Mouse (Mus musculus): ENCODE data around the gene Kpnb1. TPM values are rescaled to one million over a fixed set of nuclear protein-coding genes. Genes with fewer than 3 reads are reported as not detected.

Kpnb1 gene
- total and polyA plus RNA-seq, 2 experiments from 2014 or later, result 26.1 to 97.9 TPM

GRCm38 (mm10) chr11:97150411-97151330, 37.0 kb downstream of the Kpnb1 start:
- Histone ChIP-seq H3K9ac (replicated peaks; ENCODE audit: low read length) (peak overlapping the region; percentile 84), H3K9me3 (ENCODE audit: low read length) (no peaks in the 10 kb centered on the region), H3K36me3 (ENCODE audit: insufficient read depth, low read length) (0 out of 2 replicates have a peak, but pooled peaks cover 16% of the 10 kb centered on the region), H3K4me2 (ENCODE audit: low read depth, low read length) (peak overlapping the region; percentile 76), H3K27ac (peak overlapping the region; percentile 93), H3K4me3 (ENCODE audit: low read length) (peak overlapping the region; percentile 73), H3K27me3 (ENCODE audit: insufficient read depth, low read length) (no peaks in the 10 kb centered on the region), H3K4me1 (ENCODE audit: insufficient read depth, low read length) (peaks cover 21% of the 10 kb centered on the region)
- DNase-seq (ENCODE audit: low spot score), result peak; percentile 90
- ATAC-seq, result peak; percentile 85
- no peak for TF ChIP-seq CTCF (IDR thresholded peaks at IDR 0.05; ENCODE audit: low read depth)
- under 1% methylated on average over 72 of the region's 102 CpGs for WGBS

GRCm38 (mm10) chr11:97149995-97150410, 37.7 kb downstream of the Kpnb1 start:
- WGBS, result 2% methylated on average over 14 of the region's 14 CpGs
- ATAC-seq, result peak; percentile 16; the same call in 1 of the 2 replicates

GRCm38 (mm10) chr11:97149026-97149425, 38.7 kb downstream of the Kpnb1 start:
- Histone ChIP-seq H3K36me3 (ENCODE audit: insufficient read depth, low read length) (peaks cover 31% of the 10 kb centered on the region; the same call in 1 of the 2 replicates), H3K4me2 (ENCODE audit: low read depth, low read length) (peak overlapping the region; percentile 76), H3K27ac (peak overlapping the region; percentile 93; the same call in 1 of the 2 replicates), H3K9ac (replicated peaks; ENCODE audit: low read length) (0 out of 2 replicates have a peak overlapping the region, but pooled peaks have one; percentile 84), H3K4me1 (ENCODE audit: insufficient read depth, low read length) (peaks cover 21% of the 10 kb centered on the region), H3K9me3 (ENCODE audit: low read length) (no peaks in the 10 kb centered on the region), H3K27me3 (ENCODE audit: insufficient read depth, low read length) (no peaks in the 10 kb centered on the region), H3K4me3 (ENCODE audit: low read length) (no peak overlapping the region)
- no peak for ATAC-seq
- DNase-seq (ENCODE audit: low spot score), result no peak
- WGBS, result 35% methylated on average over 9 of the region's 9 CpGs
- TF ChIP-seq CTCF (IDR thresholded peaks at IDR 0.05; ENCODE audit: low read depth), result no peak

More at GRCm38 (mm10) chr11:97149995-97150410, 37.7 kb downstream of the Kpnb1 start:
- Histone ChIP-seq H3K4me3 (ENCODE audit: low read length) (peak overlapping the region; percentile 73), H3K36me3 (ENCODE audit: insufficient read depth, low read length) (peaks cover 23% of the 10 kb centered on the region; the same call in 1 of the 2 replicates), H3K4me1 (ENCODE audit: insufficient read depth, low read length) (peaks cover 21% of the 10 kb centered on the region), H3K9me3 (ENCODE audit: low read length) (no peaks in the 10 kb centered on the region), H3K27ac (peak overlapping the region; percentile 93), H3K27me3 (ENCODE audit: insufficient read depth, low read length) (no peaks in the 10 kb centered on the region), H3K9ac (replicated peaks; ENCODE audit: low read length) (peak overlapping the region; percentile 84), H3K4me2 (ENCODE audit: low read depth, low read length) (peak overlapping the region; percentile 76)
- TF ChIP-seq CTCF (IDR thresholded peaks at IDR 0.05; ENCODE audit: low read depth), result no peak
- DNase-seq (ENCODE audit: low spot score), result peak; percentile 72

- Histone ChIP-seq H3K27ac (no peak overlapping the region), H3K4me1 (ENCODE audit: insufficient read depth, low read length) (peaks cover 21% of the 10 kb centered on the region), H3K9me3 (ENCODE audit: low read length) (no peaks in the 10 kb centered on the region), H3K4me2 (ENCODE audit: low read depth, low read length) (peak overlapping the region; percentile 76), H3K9ac (replicated peaks; ENCODE audit: low read length) (0 out of 2 replicates have a peak overlapping the region, but pooled peaks have one; percentile 84), H3K27me3 (ENCODE audit: insufficient read depth, low read length) (no peaks in the 10 kb centered on the region), H3K4me3 (ENCODE audit: low read length) (no peak overlapping the region), H3K36me3 (ENCODE audit: insufficient read depth, low read length) (peaks cover 35% of the 10 kb centered on the region; the same call in 1 of the 2 replicates)
- no peak for DNase-seq (ENCODE audit: low spot score)
- 46% methylated on average over 12 of the region's 12 CpGs for WGBS
- ATAC-seq, result no peak
- no peak for TF ChIP-seq CTCF (IDR thresholded peaks at IDR 0.05; ENCODE audit: low read depth)
These were observed 39.1 kb downstream of the Kpnb1 start for GRCm38 (mm10) chr11:97148591-97148990.

- Histone ChIP-seq H3K27me3 (ENCODE audit: insufficient read depth, low read length) (no peaks in the 10 kb centered on the region), H3K27ac (no peak overlapping the region), H3K4me1 (ENCODE audit: insufficient read depth, low read length) (peaks cover 14% of the 10 kb centered on the region), H3K4me2 (ENCODE audit: low read depth, low read length) (no peak overlapping the region), H3K36me3 (ENCODE audit: insufficient read depth, low read length) (peaks cover 41% of the 10 kb centered on the region; the same call in 1 of the 2 replicates), H3K9ac (replicated peaks; ENCODE audit: low read length) (no peak overlapping the region), H3K9me3 (ENCODE audit: low read length) (no peaks in the 10 kb centered on the region), H3K4me3 (ENCODE audit: low read length) (no peak overlapping the region)
- DNase-seq (ENCODE audit: low spot score), result no peak
- 76% methylated on average over 8 of the region's 8 CpGs for WGBS
- ATAC-seq, result no peak
- TF ChIP-seq CTCF (IDR thresholded peaks at IDR 0.05; ENCODE audit: low read depth), result no peak
These were observed 40.3 kb downstream of the Kpnb1 start for GRCm38 (mm10) chr11:97147333-97147732.

GRCm38 (mm10) chr11:97146724-97147123, 41.0 kb downstream of the Kpnb1 start:
- no peak overlapping the region for H3K9ac ChIP-seq (replicated peaks; ENCODE audit: low read length)
- peaks cover 9% of the 10 kb centered on the region; the same call in 1 of the 2 replicates for H3K4me1 ChIP-seq (ENCODE audit: insufficient read depth, low read length)
- TF ChIP-seq CTCF (IDR thresholded peaks at IDR 0.05; ENCODE audit: low read depth), result peak; percentile 90
- WGBS, result 9% methylated on average over 8 of the region's 8 CpGs
- peaks cover 41% of the 10 kb centered on the region; the same call in 1 of the 2 replicates for H3K36me3 ChIP-seq (ENCODE audit: insufficient read depth, low read length)
- no peak overlapping the region for H3K27ac ChIP-seq
- no peak for ATAC-seq
- no peaks in the 10 kb centered on the region for H3K9me3 ChIP-seq (ENCODE audit: low read length)
- H3K27me3 ChIP-seq (ENCODE audit: insufficient read depth, low read length), result no peaks in the 10 kb centered on the region
- no peak overlapping the region for H3K4me3 ChIP-seq (ENCODE audit: low read length)
- no peak overlapping the region for H3K4me2 ChIP-seq (ENCODE audit: low read depth, low read length)
- DNase-seq (ENCODE audit: low spot score), result peak; percentile 77

Data from hindbrain, postnatal 0 days (tissue).